Mouse (Mus musculus): ENCODE measurements around the gene Tmem238. TPM values are rescaled to one million over a fixed set of nuclear protein-coding genes. Genes with fewer than 3 reads are reported as not detected.
A peak's percentile ranks its signal among the peaks of the same experiment; 100 is the strongest.

The Tmem238 gene
- total RNA-seq, 1 experiment from 2014 or later: 1.5 TPM

DNA sequence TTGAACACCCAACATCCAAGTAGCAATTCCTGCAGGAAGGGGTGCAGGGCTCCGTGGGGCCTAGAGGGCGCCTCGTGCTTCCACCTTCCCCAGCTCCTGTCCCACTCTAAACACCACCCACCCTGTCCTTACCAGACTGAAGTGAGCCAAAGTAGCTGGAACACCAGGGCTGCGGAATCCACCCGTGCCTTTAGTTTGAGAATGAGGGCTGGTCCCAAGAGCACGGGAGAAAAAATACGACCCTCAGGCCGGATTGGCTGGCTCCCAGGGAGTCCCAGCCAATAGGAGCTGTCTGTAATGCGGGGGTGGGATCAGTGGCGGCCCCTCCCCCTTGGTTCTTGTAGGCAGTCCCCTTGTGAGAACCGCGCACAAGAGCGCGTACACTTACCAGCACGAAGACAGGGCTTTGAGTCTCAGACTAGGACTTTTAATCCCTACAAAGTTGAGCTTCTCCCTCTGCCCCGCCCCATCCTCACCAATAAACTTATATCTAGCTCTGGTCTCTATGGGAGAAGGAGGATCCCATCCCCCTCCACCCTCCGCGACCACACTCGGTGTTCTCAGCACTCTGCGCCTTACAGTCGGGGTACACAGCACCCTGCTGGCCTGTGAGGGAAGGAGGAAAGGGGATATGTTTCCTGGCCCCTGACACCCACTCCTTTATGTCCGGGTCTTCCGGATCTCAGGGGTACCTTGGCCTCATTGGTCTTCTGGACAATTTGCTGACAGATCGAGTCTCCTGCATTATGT is 36.5 kb downstream of the Tmem238 start, which contains the start of gene Cox6b2:
TSS of gene Cox6b2 (minus strand) at position 274 of the 750 bp plus-strand sequence.
- 0 out of 2 replicates have a peak, but pooled peaks have one; percentile 29 for ATAC-seq (replicated peaks; ENCODE audit: insufficient number of reproducible peaks, low FRiP score, low TSS enrichment, poor library complexity, severe bottlenecking)

GRCm38 (mm10) chr7:4751971-4752820 is 37.3 kb downstream of the Tmem238 start:
- ATAC-seq (replicated peaks; ENCODE audit: insufficient number of reproducible peaks, low FRiP score, low TSS enrichment, poor library complexity, severe bottlenecking): no peak; the same call in 1 of the 2 replicates

DNA sequence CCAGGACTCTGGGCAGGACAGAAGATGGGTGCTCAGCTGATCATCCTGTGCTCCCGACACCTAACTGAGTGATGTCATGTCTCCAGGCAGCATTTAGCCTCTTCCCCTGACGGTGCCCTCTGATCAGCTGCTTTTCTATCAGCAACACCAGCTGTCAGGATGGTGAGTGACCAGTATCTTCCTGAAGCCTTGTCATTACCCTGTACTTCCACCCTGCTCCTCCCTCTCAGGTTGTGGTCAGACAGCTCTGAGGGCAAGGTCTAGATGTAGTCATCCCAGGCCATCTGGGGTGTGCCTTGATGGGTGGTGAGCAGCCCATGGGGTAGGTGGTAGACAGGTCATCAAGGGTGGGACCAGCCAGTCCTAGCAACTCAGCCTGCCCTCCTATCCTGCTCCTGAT is 40.3 kb downstream of the Tmem238 start:
- ATAC-seq (replicated peaks; ENCODE audit: insufficient number of reproducible peaks, low FRiP score, low TSS enrichment, poor library complexity, severe bottlenecking): no peak

- no peak for ATAC-seq (replicated peaks; ENCODE audit: insufficient number of reproducible peaks, low FRiP score, low TSS enrichment, poor library complexity, severe bottlenecking)
Observed at GRCm38 (mm10) chr7:4748321-4748720, 41.1 kb downstream of the Tmem238 start.

DNA sequence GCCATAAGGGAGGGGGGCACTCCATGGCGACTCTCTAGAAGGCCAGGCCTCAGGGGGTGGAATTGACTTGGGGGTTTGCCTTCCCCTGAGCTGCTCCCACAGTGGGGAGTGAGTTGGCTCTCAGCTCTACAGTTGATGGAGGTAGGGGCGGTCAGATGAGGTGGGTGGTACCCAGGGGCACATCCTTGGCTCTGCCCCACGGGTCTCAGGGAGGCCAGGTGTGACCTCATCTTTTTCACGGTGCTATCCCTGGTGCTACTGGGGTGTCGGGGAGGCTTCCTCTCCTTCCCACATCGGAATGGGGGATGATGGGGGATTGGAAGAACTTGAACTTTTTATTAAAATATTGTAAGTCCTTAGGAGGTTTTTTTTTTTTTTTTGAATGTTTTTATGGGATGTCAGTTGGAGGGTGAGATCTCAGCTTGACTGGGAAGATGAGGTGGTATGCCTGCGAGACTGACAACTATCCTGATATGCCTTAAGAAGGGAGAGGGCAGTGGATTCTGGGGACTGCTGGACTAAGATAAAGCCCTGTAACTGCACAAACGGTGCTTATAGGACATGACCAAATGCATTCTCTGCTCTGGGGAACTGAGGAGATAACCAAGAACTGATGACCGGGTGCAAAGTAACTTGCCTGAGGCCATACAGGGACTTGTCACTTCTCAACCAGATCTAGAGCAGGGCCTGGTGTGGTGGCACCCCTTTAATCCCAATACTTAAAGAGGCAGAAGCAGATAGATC is 42.1 kb downstream of the Tmem238 start:
- no peak for ATAC-seq (replicated peaks; ENCODE audit: insufficient number of reproducible peaks, low FRiP score, low TSS enrichment, poor library complexity, severe bottlenecking)

GRCm38 (mm10) chr7:4746326-4746980 is 43.0 kb downstream of the Tmem238 start:
- ATAC-seq (replicated peaks; ENCODE audit: insufficient number of reproducible peaks, low FRiP score, low TSS enrichment, poor library complexity, severe bottlenecking): no peak

- ATAC-seq (replicated peaks; ENCODE audit: insufficient number of reproducible peaks, low FRiP score, low TSS enrichment, poor library complexity, severe bottlenecking): no peak
Observed at GRCm38 (mm10) chr7:4744886-4745285, 44.6 kb downstream of the Tmem238 start.

- ATAC-seq (replicated peaks; ENCODE audit: insufficient number of reproducible peaks, low FRiP score, low TSS enrichment, poor library complexity, severe bottlenecking): no peak
Observed at GRCm38 (mm10) chr7:4743354-4743753, 46.1 kb downstream of the Tmem238 start.

DNA sequence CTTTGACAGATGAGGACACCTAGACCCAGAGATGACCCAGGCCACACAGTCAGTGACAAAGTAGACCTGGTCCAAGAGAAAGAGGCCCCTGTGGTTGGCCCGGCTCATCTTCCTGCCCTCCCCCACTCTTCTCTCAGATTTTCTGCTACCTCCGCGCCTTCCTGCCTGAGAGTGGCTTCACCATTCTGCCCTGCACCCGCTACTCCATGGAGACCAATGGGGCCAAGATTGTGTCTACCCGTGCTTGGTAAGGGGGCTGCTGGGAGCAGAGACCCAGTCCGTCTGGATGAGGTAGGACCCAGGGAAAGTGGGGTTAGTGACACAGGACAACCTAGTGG is 47.0 kb downstream of the Tmem238 start:
- ATAC-seq (replicated peaks; ENCODE audit: insufficient number of reproducible peaks, low FRiP score, low TSS enrichment, poor library complexity, severe bottlenecking): no peak

DNA sequence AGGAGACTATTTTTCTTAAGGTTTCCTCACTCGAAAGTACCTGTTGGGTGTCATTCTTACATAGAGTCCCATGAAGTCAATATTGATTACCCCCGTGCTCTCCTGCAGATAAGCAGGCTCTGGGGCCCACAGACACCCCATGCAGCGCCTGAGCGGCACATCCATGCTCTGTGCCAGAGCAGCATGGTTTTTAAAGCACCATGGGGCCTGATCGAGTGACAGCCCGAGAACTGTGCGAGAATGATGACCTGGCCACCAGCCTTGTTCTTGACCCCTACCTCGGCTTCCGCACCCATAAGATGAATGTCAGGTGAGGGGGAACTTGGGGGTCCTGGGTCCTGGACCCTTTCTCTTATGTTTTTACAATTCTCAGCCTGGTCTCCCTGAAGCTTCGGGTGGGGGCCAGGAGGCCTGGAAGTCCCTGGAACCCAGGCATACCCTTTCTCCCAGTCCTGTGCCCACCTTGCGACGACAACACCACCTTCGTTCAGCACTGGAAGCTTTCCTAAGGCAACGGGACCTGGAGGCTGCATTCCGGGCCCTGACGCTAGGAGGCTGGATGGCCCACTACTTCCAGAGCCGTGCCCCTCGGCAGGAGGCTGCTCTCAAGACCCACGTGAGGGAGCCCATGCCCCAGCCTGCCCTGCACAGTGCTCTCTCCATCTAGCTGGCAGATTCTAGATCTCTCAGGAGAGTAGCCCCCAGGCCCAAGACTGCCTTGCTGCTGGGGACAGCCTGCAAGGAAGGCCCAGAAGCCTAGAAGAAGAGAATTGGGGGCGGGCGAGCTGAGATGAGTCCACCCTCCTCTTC is 47.6 kb downstream of the Tmem238 start:
- ATAC-seq (replicated peaks; ENCODE audit: insufficient number of reproducible peaks, low FRiP score, low TSS enrichment, poor library complexity, severe bottlenecking): no peak

DNA sequence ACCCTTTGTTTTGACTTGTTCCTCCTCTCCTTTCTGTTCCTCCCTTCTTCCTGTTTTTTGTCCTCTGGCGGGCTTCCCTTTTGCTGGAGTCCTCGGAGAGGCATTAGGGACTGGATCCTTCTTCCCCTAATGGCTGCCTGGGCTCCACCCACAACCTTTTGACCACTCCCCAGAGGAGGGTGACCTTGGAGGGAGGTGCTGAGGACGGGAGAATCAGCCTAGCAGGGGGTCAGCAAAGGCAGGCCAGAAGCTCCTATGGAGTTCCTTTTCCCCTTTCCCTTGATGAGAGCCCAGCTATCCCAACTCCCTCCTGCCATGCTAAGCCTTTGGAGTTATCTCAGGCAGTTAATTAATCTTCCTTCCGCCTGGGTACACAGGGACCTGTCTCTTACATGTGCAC is 48.3 kb downstream of the Tmem238 start:
- ATAC-seq (replicated peaks; ENCODE audit: insufficient number of reproducible peaks, low FRiP score, low TSS enrichment, poor library complexity, severe bottlenecking): no peak

DNA sequence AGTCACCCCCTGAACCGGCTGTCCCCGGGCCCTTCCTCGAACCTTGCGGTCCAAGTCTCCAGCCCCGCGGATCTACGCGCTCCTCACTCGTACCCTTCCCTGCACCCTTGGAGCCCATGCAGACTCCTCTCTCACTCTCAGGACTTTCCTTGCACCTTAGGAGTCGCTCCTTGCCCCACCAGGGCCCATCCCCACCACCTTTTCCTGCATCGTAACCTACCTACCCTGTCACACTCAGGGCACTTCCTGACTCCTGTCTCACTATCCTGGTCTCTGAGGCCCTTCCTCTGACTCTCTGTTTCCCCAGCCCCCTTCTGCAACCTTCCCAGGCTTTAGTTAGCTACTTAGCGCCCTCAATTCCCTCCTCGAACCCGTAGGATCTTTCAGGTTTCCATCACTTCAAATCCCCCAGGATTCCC is 49.1 kb downstream of the Tmem238 start:
- ATAC-seq (replicated peaks; ENCODE audit: insufficient number of reproducible peaks, low FRiP score, low TSS enrichment, poor library complexity, severe bottlenecking): no peak

DNA sequence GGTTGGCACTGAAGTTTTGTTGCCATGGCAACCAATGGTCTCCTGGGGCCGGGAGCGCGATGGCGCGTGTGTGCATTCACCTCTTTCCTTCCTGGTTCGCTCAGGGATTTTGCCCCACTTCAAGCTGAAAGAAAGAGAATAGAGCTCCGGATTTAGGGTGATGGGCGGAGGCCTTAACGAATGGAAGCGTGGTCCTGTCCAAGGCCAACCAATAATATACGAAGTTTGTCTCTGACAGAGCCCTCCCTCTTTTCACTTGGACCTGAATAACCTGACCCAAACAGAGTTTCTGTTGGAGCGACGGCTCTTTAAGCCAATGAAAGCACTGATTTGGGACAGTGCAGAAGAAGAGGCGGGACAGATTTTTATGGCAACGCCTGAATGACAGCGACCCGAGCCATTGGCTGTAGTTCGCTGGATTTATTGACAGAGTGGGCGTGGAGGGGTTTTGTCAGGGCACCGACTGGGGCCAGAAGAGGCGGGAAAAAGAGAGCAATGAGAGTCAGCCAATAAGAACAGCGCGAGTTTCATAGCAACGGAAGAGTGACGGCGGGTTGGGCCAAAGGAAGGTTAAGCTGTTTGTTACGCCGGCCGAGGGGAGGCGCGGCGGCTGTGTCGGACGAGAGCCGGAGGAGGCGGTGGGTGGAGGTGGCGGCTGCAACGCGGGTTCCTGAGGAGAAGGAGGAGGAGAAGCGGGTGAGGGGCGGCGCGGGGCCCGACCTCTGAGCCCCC is 49.7 kb downstream of the Tmem238 start, which contains the start of gene Kmt5c:
TSS of gene Kmt5c (plus strand) at position 572 of the 732 bp plus-strand sequence.
- peak; percentile 95 for ATAC-seq (replicated peaks; ENCODE audit: insufficient number of reproducible peaks, low FRiP score, low TSS enrichment, poor library complexity, severe bottlenecking)

DNA sequence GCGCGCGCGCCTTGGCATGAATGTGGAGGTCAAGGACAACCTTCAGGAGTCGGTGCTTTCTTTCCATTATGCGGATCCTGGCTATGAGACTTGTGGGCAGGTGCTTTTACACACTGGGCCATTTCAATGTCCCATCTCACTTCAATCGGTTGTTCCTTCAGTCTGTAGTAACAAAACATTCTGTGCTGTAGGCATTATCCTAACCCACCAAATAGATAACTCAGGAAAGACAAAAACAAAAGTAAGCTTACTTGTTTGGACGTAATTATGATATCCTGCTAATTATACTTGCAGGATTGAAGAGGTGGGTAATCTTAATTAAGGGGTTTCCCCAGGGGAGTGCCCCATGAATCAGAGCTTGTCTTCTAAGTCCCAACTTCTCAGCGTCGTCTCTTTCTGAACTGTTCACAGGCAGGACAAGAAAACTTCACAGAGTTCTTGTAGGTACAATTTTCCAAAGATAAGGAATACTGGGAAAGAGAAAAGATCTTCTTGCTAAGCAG is 50.4 kb downstream of the Tmem238 start:
- no peak for ATAC-seq (replicated peaks; ENCODE audit: insufficient number of reproducible peaks, low FRiP score, low TSS enrichment, poor library complexity, severe bottlenecking)

Measured in monocyte, adult 5-6 weeks (primary cell).